Mouse (Mus musculus): ENCODE results near the gene Tmod1. TPM values are rescaled to one million over a fixed set of nuclear protein-coding genes. Genes with fewer than 3 reads are reported as not detected.

The Tmod1 gene
- total RNA-seq, 4 experiments from 2014 or later: 51.9 to 57.0 (median 53.7) TPM

GRCm38 (mm10) chr4:46129311-46130004, 90.7 kb downstream of the Tmod1 start:
- DNase-seq (ENCODE audit: low spot score in 2 of 2): no peak

- no peak for DNase-seq (ENCODE audit: low spot score in 2 of 2)
These were observed 91.5 kb downstream of the Tmod1 start for GRCm38 (mm10) chr4:46130221-46130620.

DNA sequence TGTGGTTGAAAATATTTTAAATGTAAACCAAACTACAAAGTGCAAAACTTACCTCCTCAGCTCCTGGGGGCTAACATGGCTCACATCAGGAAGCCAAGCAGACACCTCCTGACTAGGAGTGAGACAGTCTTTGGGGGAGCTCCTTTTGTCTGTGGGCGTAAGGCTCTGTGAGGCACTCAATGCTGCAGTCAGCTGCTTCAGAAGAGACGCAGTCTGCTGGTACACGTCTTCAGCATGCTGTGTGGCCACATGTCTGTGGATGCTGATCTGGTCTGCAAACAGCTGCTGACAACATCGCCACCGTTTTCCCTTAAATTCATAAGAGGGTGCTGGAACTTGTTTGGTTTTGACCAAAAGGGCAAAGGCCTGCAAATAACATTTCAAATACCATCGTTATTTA, 93.1 kb downstream of the Tmod1 start:
- no peak for DNase-seq (ENCODE audit: low spot score in 2 of 2)

DNA sequence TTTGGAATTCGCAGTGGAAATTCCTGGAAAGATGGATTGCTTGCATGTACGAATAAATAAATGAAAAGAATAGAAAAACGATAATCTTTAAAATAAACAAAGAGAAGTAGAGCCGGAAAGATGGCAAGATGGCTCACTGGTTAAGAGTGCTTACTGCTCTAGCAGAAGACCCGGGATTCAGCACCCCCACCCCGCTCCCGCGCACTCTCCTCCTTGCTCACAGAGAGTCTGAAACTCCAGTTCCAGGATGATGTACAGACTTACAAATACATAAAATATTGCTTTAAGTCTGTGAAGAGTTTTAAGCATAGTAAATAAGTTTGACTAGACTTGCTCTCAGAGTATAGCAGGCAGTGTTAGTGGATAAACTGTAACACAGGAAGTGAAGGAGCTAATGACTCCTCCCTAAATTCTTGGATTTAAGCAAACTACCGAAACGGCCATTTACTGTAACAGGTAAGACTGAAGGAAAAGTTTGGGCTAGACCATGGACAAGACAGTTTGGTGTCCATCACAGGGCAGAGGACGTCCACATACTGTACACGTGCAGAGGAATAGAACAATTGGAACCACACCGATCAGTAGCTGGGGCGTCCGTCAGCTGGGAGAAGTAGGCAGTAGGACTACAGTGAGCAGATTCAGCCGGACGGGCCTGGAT, 99.0 kb downstream of the Tmod1 start:
- DNase-seq (ENCODE audit: low spot score in 2 of 2): no peak

GRCm38 (mm10) chr4:46138287-46139222, 99.8 kb downstream of the Tmod1 start, which contains the start of the genes Ncbp1 and Tstd2:
TSS of gene Ncbp1 (plus strand) at chr4:46138613.
TSS of gene Tstd2 (minus strand) at chr4:46138694.
- peak; percentile 84 to 95 for DNase-seq (ENCODE audit: low spot score in 2 of 2)

- DNase-seq (ENCODE audit: low spot score in 2 of 2): no peak
These were observed 105.6 kb downstream of the Tmod1 start for GRCm38 (mm10) chr4:46144323-46144722.

- DNase-seq (ENCODE audit: low spot score in 2 of 2): no peak
These were observed 108.1 kb downstream of the Tmod1 start for GRCm38 (mm10) chr4:46146881-46147280.

GRCm38 (mm10) chr4:46151903-46152544, 113.3 kb downstream of the Tmod1 start:
- no peak for DNase-seq (ENCODE audit: low spot score in 2 of 2)

- no peak for DNase-seq (ENCODE audit: low spot score in 2 of 2)
These were observed 125.3 kb downstream of the Tmod1 start for GRCm38 (mm10) chr4:46164027-46164426.

Other genes with a start within 250 kb of the Tmod1 start
- 1 to 10 TPM; 7.0 to 8.8 (median 7.8) TPM for gene Aldh1b1, start 239.9 kb upstream of the Tmod1 start, total RNA-seq (2022)
- gene Igfbpl1, start 212.0 kb upstream of the Tmod1 start, total RNA-seq (2022): 1 to 10 TPM in 3 of 4 experiments, under 1 TPM in 1; 0.62 to 2.9 (median 2.1) TPM
- under 1 TPM in 2 of 4 experiments, not detected in 2; 0.11 to 0.16 TPM for gene Stra6l, start 190.3 kb upstream of the Tmod1 start, total RNA-seq (2022)
- gene Ccdc180, start 148.6 kb upstream of the Tmod1 start, total RNA-seq (2022): under 1 TPM; 0.21 to 0.44 (median 0.36) TPM
- 10 to 100 TPM; 29.8 to 38.7 (median 33.5) TPM for gene Tdrd7, start 73.6 kb upstream of the Tmod1 start, total RNA-seq (2022)
- 10 to 100 TPM; 41.2 to 45.9 (median 45.1) TPM for gene Ncbp1, start 99.7 kb downstream of the Tmod1 start, total RNA-seq (2022)
- gene Tstd2, start 99.8 kb downstream of the Tmod1 start, total RNA-seq (2022): 10 to 100 TPM; 13.9 to 20.6 (median 18.8) TPM
- 10 to 100 TPM; 12.8 to 15.7 (median 14.2) TPM for gene Xpa, start 157.4 kb downstream of the Tmod1 start, total RNA-seq (2022)